Mouse (Mus musculus) kidney, postnatal 14 days (tissue): ENCODE measurements around the gene Slc25a27.

ENCODE experiments used
- DNase-seq: peaks from one replicate; pipeline ENCODE4 v3.0.0; 2022; ENCODE audit warnings: mixed read lengths

Gene Slc25a27

DNA sequence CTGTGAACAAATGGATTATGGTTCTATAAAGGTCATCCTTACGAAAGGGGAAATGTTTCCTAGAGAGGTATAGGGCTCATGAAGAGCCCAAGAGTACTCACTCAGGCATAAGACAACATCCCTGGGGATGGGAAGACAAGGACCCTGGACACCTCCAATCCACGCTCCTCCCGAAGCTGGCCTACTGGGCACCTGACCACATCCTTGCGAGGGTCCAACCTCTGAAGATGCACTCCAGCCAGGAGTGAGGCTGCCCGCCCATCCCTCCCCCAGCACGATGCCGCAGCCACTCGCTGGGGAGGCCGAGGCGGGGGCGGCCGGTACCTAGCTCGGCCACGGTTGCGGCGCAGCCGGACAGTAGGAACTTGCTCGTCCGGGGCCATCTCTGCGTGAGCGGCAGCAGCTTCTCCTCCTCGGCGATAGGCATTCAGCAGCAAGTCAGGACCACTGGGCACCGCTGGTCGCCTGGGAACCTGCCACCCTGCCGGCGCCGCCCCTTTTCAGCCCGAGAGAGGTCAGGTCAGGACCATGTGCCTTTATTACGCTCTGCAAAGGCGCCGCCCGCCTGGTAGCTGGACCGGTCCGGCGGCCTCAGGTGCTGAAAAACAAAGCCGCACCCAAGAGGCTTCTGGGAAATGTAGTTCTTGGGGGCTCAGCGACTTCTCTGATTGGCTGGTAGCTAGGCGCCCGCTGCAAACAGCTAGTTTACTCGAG lies at the start of gene Slc25a27:
TSS of gene Slc25a27 (minus strand) at position 639 of the 714 bp plus-strand sequence.
- peak; percentile 96 for DNase-seq

DNA sequence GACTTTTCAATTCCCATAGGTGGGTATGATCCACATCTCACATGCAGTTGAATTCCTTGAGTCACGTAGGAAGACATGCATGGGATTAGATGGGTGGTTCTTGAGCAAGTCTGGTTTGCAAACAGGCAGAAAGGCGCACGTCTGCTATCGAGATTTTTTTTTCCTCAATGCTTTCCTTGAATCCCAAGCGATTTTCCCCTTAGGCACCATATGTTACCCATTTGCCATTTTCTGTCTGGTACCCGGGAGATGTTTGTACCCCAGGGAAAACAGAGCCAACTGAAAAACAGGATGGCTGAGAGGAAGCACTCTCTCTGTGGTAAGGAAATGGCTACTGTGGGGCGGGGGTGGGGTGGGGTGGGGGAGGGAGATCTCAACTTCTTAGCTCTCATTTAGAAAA lies 49.6 kb upstream of the Slc25a27 start:
- no peak for DNase-seq

DNA sequence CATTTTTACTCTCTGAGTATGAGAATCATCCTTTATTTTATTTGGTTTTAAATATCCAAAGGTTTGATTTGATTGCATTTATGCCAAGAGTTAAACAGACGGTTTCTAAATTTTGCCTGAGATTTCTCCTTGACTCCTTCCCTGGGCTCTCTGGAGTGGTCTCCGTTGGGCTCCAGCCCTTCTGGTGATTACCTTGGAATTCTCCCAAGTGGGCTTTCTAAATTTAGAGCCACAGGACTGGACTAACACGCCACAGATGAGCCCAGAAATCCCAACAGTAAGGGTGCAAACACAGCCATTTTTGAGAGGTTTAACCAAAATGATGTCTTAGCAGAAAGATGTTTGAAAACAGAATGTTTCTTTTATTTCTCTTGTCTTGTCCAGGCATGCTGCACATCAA lies 47.2 kb upstream of the Slc25a27 start:
- no peak for DNase-seq

DNA sequence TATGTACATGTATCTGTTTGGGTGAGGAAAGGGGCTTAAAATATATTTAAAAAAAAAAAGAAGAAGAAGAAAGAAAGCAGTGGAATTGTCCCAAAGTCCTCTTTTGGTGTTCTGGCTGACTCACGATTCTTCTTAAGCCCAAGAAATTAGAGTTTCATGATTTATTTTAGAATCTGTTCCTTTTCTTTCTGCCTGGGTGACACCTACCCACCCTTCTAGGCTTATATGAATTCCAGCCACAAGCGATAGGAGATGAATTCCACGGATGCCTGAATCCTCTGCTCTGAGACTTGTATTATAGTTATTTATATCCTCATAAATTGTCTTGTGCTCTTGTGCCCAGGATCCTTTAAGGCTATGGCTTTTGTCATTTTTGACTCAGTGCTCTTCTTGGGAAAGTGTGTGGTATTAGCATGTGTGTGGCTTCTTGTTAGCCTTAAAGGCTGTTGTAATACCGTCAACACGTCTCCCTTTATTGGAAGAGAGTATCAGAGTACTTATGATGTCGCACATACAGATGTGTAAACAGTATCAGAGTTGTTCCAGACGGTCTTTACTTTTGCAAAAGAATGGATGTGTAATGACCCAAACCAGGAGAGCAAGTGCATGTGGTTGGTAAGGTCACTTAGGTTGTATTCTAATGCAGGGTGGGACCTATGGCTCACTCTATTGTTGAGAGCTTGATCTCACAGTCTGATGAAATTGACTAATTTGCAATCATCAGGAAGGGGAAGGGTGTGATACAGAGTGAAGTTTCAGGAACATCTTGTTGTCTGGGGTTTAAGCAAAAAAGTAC lies 44.7 kb upstream of the Slc25a27 start:
- DNase-seq = no peak

DNA sequence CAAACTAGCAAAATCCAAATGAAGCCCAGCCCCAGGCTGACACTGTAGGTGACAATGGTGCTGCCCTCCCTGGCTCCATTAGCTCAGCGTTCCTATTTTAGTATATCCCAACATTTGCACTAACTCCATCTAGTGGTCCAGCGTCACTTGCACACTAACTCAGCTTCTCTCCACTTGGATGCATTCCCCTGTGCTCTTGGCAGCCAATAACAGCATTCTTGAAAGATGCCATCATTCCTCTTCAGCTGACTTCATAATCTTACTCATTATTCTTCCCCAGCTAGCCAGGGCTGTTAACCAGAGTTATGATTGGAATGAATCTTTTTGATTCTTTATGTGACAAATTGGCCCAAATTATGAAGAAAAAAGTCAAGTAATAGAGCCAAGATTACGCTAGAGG lies 40.2 kb upstream of the Slc25a27 start:
- peak; percentile 31 for DNase-seq

DNA sequence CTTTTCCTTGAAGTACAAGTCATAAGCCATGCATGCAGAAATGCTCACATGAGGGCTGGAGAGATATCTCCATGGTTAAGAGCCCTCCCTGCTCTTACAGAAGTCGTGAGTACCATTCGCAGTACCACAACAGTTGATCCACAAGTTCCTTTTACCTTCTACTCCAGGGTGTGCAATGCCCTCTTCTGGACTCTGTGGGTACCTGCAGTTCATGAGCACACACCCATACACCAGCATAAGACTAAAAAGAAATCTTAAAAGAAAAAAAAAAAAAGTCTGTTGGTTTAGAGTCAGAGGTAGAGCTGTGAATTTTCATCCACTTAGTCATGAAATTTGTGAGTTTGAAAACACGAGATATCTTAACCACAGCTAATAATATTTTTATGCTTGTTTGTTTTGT lies 39.7 kb upstream of the Slc25a27 start:
- no peak for DNase-seq

DNA sequence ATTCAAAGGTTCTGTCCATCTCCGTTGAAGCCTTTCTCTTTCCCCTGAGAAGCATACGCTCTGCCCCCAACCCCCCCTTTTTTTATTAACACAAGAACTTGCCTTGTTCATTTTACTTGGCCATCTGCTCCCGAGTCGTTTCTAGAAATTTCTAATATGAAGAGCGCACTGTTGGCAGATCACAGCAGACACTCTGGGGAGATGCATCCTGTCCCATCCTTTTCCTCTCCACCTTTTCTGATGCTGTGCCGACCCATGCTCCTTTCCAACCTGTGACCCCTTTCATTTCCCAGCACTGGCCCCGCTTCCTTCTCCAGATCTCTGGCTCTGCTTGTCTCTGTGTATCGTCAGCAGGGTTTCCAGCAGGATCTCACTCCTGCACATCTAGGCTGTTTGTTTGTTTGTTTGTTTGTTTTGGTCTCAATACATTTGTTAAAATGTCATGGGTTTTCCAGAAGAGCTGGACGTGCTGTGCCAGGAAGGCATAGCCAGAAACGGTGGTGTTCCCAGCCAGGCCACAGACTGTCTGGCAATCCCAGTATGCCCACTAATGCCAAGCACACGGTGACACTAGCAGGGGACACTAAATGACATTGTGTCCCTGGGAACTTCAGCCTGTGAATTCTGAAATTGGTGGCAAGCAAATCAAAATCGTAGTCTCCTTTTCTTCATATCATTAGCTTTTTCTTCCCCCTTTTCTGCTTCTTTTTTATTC lies 37.4 kb upstream of the Slc25a27 start:
- no peak for DNase-seq

DNA sequence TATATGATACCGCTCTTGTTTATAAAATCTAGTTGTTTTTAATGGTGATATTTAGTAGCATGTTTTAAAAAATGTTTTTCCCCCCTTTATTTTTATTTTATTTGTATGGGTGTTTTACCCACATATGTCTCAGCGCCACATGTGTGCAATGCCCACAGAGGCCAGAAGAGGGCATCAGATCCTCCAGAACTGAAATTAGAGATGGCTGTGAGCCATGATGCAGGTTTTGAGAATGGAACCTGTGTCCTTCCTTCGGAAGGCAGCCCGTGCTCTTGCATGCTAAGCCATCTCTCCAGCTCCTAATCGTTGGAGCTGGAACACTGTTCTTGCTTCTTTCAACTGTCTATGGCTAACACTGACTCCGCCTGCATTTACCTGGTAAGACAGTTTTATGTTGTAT lies 34.0 kb upstream of the Slc25a27 start:
- DNase-seq = peak; percentile 69

DNA sequence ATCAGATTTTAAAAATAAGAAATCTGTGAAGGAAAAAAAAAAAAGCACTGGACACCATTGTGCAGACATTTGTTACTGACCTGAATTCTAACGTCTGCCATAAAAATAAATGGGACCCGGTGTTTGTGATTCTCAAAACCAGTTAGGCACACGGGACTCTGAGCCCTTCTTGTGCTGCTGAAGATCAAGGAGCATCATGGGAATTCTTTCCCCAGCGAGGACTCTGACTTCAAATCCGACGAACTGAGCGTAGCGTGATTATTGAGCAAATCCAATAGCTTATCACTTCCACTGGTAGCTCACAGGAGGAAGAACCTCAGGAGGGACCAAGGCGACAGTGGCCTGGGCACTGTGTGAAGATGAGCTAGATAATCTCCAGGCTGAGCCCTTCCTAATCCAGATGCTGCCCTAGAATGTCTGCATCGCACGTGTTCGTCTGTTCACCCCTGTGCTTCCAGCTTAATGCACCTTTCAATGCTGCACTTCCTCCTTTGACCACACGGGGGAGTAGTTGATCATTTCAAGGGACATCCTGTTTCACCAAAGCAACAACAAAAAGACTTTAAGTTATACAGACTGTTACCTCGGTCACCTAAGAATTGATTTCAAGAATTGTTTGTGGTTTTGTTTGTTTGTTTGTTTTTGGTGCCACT lies 32.1 kb upstream of the Slc25a27 start:
- peak; percentile 76 for DNase-seq

DNA sequence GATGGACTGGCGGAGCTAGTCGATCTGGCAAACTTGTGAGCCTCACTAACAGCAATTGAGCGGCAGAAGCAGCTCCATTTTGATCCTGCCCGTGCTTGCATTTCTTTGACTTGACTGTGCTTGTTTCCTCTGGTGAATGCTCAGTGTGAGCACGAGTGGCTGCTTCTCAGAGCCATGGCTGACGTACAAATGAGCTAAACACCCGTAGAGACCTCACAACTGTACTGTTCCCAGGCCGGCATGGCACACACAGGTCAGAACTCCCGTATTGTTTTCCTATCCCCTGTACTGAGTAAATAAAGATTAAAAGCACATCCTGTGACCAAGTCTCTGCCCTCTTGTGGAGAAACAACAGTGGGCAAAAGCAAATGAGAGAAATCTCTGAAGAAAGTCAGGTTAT lies 22.6 kb upstream of the Slc25a27 start:
- DNase-seq = no peak

DNA sequence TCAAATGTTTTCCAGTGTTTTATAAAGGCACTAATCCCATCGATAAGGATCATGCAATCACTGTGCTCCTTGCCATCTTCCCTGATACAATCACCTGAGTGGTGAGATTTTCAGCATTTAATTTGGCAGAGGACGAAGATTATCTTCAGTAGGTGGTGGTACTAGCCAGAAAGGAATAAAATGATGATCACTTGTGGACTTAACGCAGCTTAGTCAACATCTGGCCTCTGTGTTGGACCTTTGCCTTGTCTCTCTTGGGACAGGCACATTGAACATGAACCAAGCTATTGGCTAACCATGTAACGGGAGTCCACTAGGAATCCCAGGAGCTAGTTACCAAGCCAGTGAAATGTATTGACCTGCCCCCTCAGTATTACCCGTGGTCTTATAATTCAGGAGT lies 17.6 kb upstream of the Slc25a27 start:
- no peak for DNase-seq

DNA sequence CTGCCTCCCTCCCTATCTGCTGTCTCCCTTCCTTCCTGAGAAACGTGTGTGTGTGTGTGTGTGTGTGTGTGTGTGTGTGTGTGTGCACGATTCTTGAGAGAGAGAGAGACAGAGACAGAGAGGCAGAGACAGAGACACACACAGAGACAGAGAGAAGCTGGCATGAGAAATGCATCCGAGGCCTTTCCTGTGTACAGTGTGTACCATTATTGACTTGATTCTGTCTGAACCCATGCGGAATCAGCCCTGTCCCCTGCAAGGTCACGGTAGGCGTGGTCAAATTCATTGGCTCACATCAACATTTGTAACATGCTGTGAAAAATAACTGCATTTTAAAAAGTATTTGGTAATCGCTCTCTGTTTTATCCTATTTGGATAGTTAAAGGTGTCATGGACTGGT lies 17.1 kb upstream of the Slc25a27 start:
- DNase-seq = no peak

DNA sequence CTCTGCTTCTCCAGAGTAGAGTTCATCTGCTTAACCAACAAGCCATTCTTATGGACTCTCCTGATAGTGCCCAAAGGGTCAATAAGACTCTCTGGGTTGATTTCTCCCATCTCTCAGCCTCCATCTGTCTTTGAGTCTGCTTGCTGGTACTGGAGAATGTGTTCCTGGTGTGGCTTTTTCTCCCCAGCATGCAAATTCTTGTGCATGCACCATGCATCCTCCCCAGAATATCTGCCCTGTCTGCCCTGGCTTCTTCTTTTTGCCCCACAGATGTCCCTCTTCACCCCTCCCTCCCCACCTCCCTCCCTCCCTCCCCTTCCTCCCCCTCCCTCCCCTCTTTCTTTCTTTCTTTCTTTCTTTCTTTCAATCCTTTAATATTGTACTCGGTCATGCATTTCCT lies 10.3 kb upstream of the Slc25a27 start:
- DNase-seq = no peak

DNA sequence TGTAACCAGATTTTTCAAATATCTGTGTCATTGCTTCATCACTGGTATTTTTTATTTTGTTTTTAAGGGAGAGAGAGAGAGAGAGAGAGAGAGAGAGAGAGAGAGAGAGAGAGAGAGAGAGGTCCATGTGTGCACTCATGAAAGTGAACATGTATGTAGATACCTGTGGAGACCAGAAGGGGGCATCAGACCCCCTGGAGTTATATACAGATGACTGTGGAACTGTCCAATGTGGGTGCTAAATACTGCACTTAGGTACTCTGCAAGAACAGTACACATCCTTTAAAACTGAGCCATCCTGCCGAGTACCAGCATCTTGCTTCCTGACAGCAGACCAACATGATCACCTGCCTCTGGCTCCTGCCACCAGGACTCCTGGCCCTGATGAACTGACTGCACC lies 9.2 kb upstream of the Slc25a27 start:
- no peak for DNase-seq

DNA sequence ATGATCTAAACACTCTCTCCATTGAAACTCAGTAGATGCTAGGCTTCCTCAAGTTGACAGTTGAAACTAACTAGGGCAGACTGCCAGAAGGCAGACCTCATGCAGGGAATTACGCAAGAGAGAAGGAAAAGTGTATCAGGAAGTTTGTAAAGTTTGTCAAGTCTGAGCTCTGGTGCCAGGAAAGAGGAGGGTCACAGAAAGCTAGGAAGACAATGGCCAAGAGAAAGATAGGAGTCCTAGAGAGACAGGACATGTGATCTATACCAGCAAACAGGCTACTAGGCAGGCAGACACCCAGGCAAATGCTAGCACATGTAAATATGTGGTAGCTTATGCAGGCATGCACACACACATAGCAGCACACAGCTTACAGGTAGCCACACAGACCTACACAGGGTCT lies 8.2 kb upstream of the Slc25a27 start:
- peak; percentile 19 for DNase-seq

DNA sequence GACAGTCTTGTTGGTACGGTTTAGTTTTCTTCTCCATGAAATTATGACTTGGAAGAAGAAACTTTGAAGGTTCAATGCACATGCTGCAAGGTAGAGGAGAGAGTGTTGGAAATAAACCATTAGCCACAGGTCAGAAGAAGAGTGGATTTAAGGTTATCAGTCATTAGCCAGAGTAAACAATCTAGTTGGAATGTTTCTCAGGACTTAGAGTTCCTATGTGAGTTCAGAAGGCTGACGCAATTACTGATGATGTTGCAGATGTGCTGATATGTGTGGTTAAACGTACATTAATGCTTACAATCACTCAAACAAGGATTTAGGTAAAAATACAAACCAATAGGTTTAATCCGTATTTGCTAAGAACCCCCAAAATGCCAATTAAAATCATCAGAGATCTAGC lies 4.9 kb upstream of the Slc25a27 start:
- no peak for DNase-seq

DNA sequence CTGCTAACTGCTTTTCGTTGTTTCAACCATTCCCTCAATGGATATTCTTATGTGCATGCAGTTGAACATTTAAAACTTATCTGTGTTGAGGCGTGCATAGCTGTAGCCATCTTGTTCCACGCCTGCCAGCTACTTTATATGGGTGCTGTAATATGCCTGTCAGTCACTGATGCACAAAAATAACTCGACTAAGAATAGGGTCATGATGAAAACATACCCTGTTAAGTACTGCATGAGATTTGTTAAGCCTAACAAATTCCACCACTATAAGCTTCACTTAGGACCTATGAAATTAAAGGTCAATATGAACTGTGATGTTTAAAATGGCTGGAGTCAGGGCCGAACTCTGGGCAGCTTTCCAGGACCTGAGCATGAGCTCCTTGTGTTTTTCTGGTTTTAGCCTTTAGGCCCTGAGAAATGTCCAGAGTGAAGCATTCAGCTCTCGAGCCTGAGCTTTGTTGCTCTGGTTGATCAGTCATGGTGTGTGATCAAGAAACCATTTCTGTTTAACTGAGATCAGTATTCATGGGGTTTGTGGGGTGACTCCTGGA lies 2.2 kb upstream of the Slc25a27 start:
- no peak for DNase-seq

DNA sequence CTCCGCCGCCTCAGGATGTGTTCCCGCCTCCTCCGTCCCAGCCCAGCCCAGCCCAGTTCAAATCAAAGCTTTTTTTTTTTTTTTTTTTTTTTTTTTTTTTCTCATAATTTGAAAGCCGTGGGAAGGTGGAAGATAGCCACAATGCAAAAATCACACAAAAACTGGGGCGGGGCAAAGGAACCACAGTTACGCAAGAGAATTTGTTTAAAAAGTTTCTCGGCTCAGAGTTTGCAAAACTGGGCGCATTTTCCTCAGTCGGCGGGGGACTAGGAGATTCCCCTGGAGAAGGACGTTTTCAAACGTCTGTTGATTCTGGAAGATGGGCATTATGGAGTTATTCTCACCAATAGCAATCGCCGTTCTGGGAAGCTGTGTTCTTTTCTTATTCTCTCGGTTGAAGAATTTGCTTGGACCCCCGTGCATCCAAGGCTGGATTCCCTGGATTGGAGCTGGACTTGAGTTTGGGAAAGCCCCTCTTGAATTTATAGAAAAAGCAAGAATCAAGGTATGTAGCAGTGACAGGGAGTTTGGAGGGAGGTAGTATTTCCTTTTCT lies 353 bp upstream of the Slc25a27 start, which contains the start of gene Cyp39a1:
TSS of gene Cyp39a1 (plus strand) at position 136 of the 554 bp plus-strand sequence.
- DNase-seq = no peak

DNA sequence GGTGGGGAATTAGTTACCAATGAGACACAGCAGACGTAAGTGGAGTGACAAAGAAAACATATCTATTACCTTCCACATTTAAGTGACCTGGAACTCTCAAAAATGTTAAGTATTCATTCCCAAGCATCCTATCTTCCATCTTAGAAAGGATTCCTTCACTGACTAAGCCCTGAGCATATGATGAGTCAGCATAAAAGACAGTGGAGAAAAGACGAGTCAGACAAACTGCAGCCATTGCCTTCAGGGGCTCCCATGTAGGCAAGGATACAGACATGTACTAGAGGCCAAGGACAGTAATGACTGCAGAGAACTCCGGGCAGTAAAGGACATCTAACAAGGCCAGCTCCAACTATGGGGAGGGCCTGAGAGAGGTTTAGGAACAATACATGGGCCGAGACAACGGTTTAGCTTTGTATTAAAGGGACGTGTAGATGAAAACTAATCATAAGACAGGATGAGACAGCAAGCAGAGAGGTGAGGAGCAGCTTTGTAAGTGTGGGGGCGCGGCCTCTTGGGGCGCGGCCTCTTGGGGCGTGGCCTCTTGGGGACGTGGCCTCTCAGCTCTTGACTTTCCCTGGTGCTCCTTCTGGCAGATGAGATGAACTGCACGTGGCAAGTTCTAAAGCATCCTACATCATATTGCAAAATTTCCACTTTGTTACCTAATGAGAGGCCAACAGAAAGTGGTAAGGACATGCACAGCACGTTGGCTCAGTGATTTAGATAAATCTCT lies 15.5 kb downstream of the Slc25a27 start:
- no peak for DNase-seq

DNA sequence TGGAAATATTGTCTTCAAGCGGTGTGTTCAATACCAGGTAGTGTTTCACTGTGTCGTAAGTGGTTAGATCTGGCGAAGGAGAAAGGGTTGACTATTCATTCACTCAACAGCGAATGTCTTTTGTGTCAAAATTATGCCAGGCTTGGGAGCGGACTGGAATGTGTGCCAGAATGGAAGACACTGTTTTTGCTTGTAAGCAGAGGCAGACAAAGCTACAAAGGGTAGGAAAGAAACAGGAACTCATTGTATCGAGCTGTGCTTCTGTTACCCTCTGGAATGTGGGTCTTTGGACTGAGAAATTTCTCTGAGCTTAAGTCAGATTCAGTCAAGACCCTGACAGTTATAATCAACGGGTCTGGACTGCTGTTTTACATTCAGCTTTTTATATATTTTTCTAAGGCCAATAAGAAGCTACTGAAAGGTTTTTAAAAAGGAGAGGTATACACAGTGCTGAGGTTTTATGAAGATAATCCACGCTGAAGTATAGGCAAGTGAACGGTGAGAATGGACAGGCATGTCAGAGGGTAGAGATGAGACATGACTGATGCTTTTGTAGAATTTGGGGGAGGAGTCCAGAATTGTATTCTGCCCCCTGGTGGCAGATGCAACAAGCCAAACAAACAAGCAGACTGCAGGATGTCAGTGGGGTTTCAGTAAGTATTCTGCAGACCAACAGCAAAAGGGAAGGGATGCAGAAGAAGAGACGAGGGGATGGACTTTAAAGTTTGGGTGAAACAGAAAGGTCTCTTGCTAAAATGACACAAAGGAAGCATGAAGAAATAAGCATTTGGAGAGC lies 17.2 kb downstream of the Slc25a27 start:
- DNase-seq = no peak

DNA sequence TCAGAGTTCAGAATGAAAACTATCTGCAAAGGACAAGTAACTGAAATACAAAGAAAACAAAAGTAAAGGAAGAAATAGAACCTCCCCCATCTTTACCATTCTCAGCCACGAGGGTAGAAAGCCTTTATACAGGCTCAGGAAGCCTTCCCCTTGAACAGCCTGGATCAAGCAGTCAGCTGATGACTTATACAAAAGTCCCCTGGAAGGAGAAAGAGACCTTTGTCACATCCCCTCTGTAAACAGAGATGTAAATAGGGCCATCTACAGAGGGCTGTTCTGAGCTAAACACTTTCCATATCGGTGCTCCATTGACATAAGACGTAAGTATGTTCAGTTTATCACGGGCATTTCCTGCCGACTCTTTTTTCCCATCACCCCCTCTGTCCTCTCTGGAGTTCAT lies 20.1 kb downstream of the Slc25a27 start:
- no peak for DNase-seq
